Mouse (Mus musculus) retina, adult 2 months (tissue): ENCODE results near the gene Mdh1b.

Source experiments
- DNase-seq: peaks from one replicate; pipeline ENCODE4 v3.0.0-alpha.2; 2012; ENCODE audit warnings: low read depth, low spot score

Mdh1b gene

GRCm38 (mm10) chr1:63659591-63659990 is 70.5 kb downstream of the Mdh1b start:
- DNase-seq: peak; percentile 50

- no peak for DNase-seq
These were observed 72.1 kb downstream of the Mdh1b start for GRCm38 (mm10) chr1:63658016-63658415.
